Mouse (Mus musculus): ENCODE measurements around the gene Tlx2.

Tlx2 gene

DNA sequence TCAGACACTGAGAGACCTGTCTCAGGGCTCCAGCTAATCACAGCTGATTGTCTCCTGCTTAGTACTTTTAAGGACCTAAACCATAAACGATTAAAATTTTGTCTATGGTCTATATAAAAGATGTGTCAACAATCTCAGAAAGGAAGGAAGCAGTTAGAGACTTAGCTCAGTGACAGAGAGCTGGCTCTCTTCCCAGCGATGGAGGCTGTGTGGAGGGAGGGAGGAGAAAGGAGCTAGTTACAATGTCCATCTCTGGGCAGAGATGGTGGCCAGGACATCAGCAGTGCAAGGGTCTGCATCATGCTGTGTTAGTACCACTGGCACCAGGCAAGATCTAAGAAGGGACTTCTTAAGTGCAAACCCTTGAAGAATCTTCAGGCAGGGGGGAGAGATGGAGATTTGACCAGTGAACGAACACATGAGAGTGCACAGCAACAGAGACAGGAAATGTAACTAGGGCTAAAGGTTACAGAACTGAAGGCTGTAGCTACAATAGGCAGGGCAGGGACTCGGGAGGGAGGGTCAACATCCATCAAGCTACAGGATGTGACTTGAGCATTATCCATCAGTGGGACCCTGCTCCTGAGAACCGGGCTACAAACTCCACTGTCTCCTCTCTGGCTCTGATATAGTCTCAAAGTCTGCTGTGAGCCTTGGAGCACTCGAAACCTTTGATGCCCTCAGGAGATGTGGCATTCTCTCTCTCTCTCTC is 22.5 kb upstream of the Tlx2 start:
- DNase-seq (ENCODE audit: low read depth, low spot score): no peak

DNA sequence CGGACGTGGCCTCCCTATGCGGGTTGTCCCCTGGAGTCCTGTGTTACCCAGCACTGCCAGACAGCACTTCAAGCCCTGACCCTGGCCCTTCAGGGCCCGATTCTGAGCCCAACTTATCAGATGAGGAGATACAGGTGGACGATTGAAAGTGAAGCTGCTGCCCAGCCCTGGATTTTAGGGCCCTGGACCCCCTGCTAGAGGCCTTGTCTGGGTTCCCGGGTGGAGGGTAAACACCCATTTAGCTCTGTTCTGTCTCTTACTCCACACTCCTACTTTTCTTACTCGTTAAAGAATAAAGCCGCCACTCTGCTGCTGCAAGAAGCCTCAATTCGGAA is 17.8 kb upstream of the Tlx2 start:
- no peak for DNase-seq (ENCODE audit: low read depth, low spot score)

DNA sequence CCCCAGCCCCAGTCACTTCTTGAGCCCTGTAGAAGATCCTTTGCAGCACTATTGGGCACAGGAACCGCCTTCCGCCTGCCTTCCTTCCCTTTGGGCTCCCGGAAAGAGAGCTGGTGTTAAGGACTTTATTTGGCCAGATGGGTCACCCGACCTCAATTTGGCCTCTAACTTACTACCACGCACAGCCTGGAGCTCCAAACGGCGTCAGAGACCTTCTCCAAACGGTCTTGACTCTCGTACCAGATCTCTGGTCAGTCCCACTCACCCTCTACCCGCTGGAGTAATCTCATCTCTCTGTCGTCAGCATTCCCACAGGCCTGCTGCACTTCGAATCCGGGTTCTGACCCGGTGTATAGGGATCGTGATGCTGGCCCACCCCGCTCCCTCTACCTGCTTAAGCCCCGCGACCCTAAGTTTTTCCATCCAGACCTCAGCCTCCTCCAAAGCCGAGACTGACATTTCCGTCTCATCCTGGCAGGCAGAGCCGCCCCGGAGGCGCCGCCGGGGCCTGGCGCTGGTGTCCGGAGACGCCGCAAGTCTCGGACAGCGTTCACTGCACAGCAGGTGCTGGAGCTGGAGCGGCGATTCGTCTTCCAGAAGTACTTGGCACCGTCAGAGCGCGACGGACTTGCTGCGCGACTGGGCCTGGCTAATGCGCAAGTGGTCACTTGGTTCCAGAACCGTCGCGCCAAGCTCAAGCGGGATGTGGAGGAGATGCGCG is 17.3 kb upstream of the Tlx2 start:
- no peak for DNase-seq (ENCODE audit: low read depth, low spot score)

DNA sequence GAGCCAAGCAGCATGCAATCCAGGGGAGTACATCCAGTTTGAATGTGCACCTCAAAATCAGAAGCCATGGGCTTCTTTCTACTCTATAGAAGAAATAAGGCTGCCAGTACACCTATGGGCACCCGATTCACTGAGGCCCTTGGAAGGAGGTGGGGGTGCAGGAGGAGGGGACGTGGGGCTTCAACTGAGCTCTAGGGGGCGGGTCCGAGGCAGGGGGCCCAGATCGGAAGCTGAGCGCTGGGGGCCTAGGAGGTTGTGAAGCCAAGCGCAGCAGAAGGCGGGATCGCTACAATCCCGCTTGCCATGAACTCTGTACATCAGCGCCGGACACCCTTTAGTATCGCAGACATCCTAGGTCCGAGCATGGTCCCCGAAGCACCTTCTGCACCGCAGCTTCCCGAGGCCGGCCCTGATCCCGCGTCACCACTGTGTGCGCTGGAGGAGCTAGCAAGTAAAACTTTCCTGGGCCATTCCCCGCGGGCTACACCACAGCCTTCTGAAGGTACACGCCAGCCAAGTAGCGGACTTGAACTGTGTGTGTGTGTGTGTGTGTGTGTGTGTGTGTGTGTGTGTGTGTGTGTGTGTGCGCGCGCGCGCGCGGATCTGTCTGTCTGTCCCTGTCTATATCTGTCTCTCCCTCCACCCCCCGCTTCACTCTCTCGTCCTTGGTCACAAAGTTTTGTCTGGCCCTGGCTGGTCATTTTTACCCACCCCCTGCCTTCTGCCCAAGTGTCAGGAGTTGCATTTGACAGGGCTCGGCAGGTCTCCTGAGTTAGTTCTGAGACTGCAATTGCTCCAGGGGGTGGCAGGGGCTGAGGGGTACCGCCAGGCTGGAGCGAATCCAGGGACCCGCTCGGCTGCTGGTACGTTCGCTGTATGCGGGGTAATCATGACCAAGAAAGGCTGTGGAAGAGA is 16.3 kb upstream of the Tlx2 start, which contains the start of gene Lbx2:
Gene Lbx2 (plus strand): TSS at position 247 of the 915 bp plus-strand sequence.
- DNase-seq (ENCODE audit: low read depth, low spot score): peak; percentile 52

DNA sequence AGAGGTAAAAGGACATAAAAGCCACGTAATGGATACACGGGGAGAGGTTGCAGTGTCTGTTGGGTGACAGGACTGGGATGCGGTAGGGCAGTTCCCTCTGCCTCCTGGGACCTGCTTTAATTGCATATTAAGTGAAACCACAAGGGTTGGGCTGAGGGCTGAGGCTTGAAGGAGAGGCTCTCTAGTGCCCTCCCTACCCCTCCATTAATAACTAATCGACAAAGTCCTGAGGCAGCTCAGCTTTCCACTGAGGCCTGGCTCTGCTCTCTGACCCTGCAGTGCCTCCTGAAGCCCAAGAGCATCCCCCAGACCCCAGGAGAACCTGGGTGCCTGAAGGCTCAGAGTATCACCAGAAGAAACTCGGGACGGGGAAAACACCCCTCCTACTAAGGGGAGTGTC is 14.4 kb upstream of the Tlx2 start:
- no peak for DNase-seq (ENCODE audit: low read depth, low spot score)

DNA sequence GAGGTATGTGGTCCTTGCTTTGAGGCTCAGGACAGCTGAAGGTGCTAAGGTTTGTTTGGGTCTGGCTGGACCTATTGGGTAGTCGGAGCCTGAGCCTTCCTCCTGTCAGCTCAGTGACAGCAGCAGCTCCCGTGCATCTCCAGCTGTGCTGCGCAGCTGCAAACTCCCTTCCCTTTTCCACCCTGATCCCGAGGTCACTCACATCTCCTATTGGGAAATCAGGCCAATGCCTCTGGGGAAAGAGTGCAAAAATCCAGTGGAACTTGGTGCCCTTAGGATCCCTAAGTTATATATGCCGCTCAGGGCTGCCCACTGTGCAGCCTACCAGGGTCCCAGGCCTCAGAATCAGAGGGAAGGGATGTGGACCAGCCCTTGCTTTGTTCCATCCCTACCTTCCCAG is 13.4 kb upstream of the Tlx2 start:
- DNase-seq (ENCODE audit: low read depth, low spot score): no peak

DNA sequence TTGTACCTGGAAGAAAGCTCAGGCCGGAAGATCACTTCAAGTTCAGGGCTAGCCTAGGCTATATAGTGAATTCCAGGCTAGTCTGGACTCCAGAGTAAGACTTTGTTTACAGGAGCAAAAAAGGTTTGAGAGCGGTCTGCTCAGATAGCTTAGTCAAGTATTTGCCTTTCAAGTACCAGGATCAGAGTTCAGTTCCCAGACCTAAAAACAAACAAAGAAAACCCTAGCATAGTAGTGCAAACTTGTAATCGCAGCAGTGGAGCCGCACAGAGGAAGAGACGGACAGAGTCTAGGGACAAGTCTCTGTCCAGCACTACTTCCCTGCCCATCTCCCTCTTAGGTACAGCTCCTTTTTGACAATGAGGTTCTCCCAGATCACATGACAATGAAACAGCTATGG is 10.1 kb upstream of the Tlx2 start:
- no peak for DNase-seq (ENCODE audit: low read depth, low spot score)

DNA sequence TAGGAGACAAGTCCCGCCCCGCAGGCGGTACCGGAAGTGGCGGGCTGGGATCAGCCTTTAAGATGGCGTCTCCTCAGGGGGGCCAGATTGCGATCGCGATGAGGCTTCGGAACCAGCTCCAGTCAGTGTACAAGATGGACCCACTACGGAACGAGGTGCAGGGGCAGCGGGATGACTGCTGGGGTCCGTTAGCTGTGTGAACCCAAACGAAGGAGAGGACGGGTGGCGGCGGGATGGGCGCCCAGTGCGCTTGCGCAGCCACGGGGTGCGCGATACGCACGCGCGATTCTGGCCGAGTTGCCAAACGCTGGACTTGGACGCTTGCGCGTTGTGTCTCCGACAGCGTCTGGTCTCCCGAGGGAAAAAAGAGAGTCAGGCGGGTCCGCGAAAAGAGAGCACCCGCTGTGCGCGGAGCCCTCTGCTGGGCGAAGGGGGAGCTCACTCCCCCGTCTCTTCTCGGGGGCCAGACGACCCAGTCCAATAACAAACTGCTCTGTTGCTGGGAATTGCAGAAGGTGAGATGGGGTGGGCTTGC is 8.3 kb upstream of the Tlx2 start:
- DNase-seq (ENCODE audit: low read depth, low spot score): peak; percentile 97

DNA sequence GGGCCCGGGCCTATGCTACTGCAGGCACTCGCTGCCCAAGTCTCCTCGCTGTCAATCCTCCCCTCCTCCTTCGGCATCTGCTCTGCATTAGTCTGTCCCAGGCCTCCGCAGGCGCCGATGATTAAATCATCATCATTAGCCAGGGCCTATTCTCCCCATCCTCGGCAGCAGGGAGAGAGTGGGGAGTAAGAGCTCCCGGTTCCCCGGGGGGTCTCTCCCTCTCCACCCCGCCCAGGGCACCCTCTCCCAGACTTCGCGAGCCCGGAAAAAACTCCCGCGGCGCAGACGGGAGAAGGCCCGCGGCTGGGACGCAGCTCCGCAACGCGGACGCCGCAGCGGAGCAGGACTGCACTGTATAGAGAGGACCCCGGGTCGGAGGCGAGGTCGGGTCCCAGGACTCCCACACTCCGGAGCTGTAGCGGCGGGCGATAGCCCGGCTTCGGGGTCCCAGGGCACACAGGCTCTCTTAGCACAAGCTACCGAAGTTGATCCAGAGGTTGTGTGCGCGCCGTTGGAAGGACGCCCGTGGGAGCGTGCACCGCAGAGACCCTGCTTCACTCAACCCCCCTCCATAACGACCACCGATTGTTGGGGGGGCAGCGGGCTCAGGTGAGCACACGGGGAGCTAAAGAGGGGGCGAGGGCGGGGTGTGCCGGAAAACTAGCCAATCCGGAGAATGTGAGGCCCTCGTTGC is 7.7 kb upstream of the Tlx2 start, which contains the start of gene Pcgf1:
Gene Pcgf1 (plus strand): TSS at position 240 of the 694 bp plus-strand sequence.
- peak; percentile 41 for DNase-seq (ENCODE audit: low read depth, low spot score)

DNA sequence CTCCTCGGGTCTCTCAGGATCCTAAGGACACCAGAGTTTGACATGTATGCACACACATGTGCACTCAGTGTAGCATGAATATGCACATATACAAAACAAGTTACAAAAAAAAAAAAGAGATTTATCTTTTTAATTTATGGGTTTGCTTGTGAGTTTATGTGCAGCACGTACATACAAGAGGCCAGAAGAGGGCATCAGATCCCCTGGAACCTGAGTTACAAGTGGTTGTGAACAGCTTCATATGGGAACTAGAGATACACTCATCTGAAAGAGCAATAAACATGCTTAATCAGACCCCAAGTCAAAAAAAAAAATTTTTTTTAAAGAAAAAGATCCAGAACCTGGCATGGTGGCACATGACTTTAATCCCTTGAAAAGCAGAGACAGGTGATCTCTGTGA is 4.9 kb upstream of the Tlx2 start:
- peak; percentile 73 for DNase-seq (ENCODE audit: low read depth, low spot score)

DNA sequence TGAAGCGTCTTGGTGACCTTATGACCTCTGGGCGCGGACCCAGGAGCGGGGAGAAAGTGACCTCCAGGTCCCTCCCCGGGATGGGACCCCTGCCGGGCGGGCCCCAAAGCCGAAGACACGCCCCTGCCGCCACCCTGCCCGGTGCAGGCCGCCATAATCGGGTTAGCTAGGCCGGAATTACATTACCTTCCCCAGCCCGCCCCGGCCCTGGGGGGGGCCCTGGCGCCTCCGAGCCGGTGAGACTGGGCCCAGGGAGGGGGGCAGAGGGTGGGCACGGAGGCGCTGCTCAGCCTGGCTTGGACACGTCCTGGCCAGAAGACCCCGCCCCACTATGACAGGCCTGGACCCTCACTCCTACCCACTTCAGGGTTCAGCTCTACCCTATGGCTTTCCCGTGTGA is 1.1 kb upstream of the Tlx2 start:
- no peak for DNase-seq (ENCODE audit: low read depth, low spot score)

DNA sequence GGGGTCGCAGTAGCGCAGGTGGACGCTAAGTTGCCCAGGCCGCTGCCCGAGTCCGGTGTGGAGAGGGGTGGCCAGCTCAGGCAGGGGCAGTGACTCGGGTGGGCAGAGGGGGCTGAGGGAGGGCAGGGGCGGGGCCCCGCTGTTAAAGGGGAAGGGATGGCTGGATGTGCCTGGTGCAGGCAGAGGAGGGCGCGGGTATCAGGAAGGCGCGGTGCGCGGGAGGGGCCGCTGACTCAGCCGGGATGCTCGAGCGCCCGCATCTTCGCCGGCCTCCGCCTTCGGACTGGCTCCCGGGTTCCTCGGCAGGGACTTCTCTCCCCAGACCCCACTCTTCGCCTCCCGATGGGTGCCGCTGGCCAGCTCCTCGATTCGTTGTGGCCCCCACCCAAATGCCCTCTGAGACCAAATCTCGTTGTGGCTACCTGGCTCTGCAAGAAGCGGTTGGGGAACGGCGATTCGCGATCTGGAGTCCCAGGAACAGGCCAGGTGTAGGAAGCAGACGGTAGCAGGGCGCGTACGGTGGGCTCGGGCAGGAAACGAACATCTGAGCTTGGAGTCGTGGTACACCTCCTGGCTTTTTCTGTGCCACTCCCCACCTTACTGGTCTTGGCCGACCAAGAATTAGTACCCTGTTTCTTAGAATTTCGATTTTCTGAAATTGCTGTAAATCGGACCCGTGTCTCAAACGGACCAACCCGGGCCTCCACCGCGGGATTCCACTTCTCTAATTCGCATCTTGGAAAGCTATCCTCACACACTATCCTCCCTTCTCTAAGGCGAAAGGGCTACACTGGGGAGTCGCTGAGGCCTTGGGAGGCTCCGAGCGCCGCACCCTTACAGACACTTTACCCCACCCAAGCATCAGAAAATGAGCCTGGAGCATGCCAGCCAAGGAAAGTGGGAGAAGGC is 472 bp upstream of the Tlx2 start:
- DNase-seq (ENCODE audit: low read depth, low spot score): peak; percentile 52

DNA sequence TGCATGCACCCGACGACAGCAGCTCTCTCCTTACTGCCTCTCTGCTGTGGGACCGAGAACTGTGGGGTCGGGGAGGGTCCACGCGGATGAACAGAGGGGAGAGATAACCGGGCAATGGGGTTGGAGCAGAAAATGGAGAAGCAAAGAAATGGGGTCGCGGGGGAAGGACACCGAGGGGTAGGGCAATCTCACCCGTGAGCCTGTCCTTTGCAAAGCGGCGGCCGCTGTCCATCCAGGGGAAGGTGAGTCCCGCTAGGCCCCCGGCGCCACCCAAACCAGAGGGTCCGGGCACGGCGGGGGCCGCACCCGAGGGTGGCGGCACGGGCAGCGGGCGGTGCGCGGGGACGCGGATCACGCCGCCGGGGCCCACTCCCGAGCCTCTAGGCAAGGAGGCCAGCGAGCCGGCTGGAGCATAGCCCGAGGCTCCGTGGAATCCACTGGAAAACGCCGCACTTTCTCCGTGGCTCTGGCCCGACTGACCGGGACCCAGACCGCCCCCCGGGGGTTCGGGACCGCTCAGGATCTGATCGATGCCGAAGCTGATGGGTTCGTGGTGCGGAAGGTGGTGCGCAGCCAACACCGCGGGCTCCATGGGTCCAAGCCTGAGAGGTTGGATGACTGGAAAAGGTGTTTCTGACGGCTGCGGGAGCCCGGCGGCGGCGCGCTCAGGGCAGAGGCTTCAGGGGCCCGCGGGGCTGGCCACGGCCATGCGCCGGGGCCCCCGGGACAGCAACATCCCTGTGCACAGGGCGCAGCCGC is 426 bp downstream of the Tlx2 start:
- DNase-seq (ENCODE audit: low read depth, low spot score): no peak

DNA sequence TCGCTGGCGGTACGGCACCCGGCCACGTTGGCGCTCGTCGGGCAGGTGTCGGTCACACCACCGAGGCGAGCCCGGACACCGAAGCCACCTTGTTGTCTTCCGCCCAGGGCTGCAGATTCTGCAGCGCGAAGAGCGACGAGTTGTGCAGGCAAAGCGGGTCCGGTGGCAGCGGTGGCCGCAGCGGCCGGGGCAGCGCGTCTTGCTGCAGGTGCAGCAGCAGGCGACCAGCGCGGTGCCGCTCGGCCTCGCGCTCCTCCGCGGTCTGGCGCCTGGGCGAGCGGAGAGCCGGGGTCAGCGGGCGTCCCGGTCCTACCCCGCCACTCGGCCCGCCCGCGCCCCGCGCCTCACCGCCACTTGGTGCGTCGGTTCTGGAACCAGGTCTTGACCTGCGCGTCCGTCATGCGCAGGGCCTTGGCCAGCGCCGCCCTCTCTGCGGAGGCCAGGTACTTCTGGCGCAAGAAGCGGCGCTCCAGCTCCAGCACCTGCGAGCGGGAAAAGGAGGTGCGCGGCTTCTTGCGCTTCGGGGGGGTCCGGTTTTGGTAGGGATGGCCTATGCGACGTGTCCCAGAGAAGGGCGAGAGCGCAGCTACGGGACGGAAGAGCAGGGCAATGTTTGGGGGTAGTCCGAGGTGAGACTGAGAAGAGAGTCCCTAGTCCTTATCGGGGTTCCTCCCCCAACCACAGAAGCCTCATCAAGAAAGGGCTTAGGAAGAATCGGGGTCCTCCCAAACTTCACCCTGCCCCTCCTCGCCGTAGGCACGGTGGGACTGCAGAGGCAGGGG is 1.2 kb downstream of the Tlx2 start:
- no peak for DNase-seq (ENCODE audit: low read depth, low spot score)

DNA sequence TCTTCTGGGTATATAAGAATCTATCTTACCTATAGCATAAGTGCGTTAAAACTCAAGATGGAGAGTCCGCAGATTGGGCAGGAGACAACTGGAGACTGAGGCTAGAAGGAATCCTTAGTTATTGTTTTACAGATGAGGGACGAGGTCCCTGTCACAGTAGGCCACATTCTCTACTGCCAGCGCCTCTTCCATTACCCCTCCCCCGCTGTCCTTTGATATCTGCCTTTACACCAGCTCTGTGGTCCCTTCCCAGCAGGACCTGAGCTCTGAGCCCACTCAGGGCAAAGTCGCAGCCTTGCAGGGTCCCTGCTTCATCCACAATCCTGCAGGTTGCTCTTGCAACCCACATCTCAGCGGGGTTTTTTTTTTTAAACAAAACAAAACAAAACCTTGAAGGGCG is 1.9 kb downstream of the Tlx2 start:
- DNase-seq (ENCODE audit: low read depth, low spot score): no peak

DNA sequence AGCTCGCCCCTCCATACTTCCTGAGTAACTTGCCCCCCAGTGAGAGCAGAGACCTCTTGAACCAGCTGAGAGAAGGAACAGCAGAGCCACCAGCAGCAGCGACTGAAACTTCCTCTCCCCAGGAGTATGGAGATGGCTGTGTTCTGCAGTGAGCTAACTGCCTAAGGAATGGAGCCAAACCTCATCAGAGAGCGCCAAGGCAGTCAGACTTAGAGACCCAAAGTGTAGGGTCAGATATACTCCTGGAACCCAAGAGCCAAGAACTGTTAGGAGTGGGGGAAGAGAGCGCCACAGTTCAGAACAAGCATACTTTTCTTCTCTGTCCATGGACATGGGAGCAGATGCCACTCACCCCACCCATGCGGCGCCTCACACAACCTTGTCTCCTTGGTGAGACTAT is 3.7 kb downstream of the Tlx2 start:
- DNase-seq (ENCODE audit: low read depth, low spot score): no peak

DNA sequence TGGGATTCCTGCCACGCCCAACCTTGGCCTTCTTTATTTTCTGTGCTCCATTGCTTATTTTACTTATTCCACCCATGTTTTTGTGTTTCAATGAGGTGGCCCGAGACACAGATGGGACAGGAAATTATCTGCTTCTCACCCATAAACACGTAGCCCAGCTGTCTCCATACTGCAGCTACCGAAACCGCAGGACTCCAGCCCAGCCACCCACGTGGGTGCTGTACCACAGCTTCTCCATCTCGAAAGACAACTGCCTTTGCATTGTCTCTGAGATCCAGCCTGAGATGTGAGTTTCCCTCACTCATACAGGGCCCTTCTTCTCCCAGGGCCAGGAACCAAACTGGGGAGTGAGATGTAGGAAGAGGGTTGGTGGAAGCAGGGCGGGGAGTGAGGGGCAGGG is 4.1 kb downstream of the Tlx2 start:
- DNase-seq (ENCODE audit: low read depth, low spot score): peak; percentile 50

DNA sequence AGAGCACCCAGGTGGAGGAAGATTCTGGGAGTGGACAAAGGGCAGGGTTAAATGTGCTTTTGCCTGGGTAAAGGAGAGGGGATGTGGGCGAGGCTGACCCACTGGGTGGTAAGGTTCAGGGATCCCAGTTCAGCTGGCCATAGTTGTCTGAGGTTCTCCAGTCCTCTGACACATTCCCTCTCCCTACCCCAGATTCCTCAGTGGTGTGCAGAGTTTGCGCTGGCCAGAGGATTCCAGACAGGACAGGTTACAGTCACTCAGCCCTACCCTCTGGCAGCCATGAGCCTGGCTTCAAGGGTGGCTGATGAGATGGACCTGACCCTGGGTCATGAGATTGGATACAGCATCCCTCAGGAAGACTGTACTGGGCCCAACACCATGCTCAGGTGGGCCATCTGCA is 11.4 kb downstream of the Tlx2 start:
- DNase-seq (ENCODE audit: low read depth, low spot score): no peak

DNA sequence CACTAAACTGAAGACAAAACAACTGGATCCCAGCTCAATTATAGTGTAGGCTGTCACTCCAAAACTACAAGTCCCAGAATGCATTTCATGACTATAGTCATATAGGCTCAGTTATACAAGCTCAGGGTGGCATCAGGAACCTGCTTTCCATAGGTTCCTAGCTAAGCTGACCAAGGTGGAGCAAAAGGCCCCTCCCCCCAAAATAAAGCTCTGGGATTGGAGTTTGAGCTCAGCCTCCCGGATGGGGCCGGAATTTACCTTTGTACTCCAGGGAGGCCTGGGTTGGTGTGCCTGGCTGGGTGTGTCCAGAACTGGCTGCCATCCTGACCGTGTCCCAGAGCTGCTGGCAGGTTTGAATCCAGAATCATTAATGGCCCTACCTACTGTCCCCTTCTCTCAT is 12.3 kb downstream of the Tlx2 start, which contains the start of gene Dqx1:
Gene Dqx1 (plus strand): TSS at position 55 of the 400 bp plus-strand sequence.
- DNase-seq (ENCODE audit: low read depth, low spot score): no peak

All from CD4-positive helper T cell, adult 2 months (primary cell).